Mouse (Mus musculus) heart, adult 9 months (tissue): Measurements from ENCODE around the gene Atp13a5.

Experiments
- DNase-seq, 2 experiments: peaks; one replicate each; pipeline ENCODE4 v3.0.0; 2022; ENCODE audit warnings: low spot score in 2 of 2

Gene Atp13a5

GRCm38 (mm10) chr16:29378458-29378857 is at the start of gene Atp13a5:
Gene Atp13a5, minus strand, starts transcription at chr16:29378732.
- no peak for DNase-seq

- no peak for DNase-seq
These were observed 36.3 kb upstream of the Atp13a5 start for GRCm38 (mm10) chr16:29414822-29415221.

- DNase-seq: no peak
These were observed 28.8 kb upstream of the Atp13a5 start for GRCm38 (mm10) chr16:29407319-29407718.

GRCm38 (mm10) chr16:29399079-29399478 is 20.5 kb upstream of the Atp13a5 start:
- DNase-seq: no peak

GRCm38 (mm10) chr16:29384781-29385180 is 6.2 kb upstream of the Atp13a5 start:
- DNase-seq: no peak

GRCm38 (mm10) chr16:29374636-29375035 is 3.9 kb downstream of the Atp13a5 start:
- DNase-seq: no peak

- no peak for DNase-seq
These were observed 47.0 kb downstream of the Atp13a5 start for GRCm38 (mm10) chr16:29331351-29332044.

GRCm38 (mm10) chr16:29330948-29331347 is 47.6 kb downstream of the Atp13a5 start:
- DNase-seq: no peak

- no peak for DNase-seq
These were observed 49.3 kb downstream of the Atp13a5 start for GRCm38 (mm10) chr16:29329213-29329612.

GRCm38 (mm10) chr16:29327910-29328309 is 50.6 kb downstream of the Atp13a5 start:
- DNase-seq: no peak

- no peak for DNase-seq
These were observed 53.2 kb downstream of the Atp13a5 start for GRCm38 (mm10) chr16:29325233-29325919.

GRCm38 (mm10) chr16:29320717-29321116 is 57.8 kb downstream of the Atp13a5 start:
- DNase-seq: no peak

- DNase-seq: no peak
These were observed 63.1 kb downstream of the Atp13a5 start for GRCm38 (mm10) chr16:29315391-29315790.

- DNase-seq: no peak
These were observed 63.5 kb downstream of the Atp13a5 start for GRCm38 (mm10) chr16:29314991-29315390.

GRCm38 (mm10) chr16:29297555-29298021 is 80.9 kb downstream of the Atp13a5 start:
- no peak for DNase-seq

GRCm38 (mm10) chr16:29280691-29281090 is 97.8 kb downstream of the Atp13a5 start:
- DNase-seq: no peak

- DNase-seq: no peak
These were observed 124.2 kb downstream of the Atp13a5 start for GRCm38 (mm10) chr16:29254325-29254724.

GRCm38 (mm10) chr16:29235951-29236350 is 142.6 kb downstream of the Atp13a5 start:
- DNase-seq: no peak

- no peak for DNase-seq
These were observed 161.9 kb downstream of the Atp13a5 start for GRCm38 (mm10) chr16:29216395-29217295.

GRCm38 (mm10) chr16:29209605-29210411 is 168.7 kb downstream of the Atp13a5 start, which contains the start of gene Hrasls:
Gene Hrasls, plus strand, starts transcription at chr16:29209695.
- peak; percentile 14 to 24 for DNase-seq

GRCm38 (mm10) chr16:29208841-29209240 is 169.7 kb downstream of the Atp13a5 start:
- DNase-seq: peak; percentile 63 to 71
